Mouse (Mus musculus) myocyte (in vitro differentiated cells): ENCODE measurements around the gene Dlx4.

Experiments
- E2F4 ChIP-seq: IDR thresholded peaks from one replicate; pipeline ENCODE4 v1.6.1; 2011; ENCODE audit warnings: mild to moderate bottlenecking, control low read depth, moderate library complexity; ENCODE audit not compliant: insufficient read depth
- MAX ChIP-seq: IDR thresholded peaks from one replicate; pipeline ENCODE4 v1.6.1; 2011; ENCODE audit warnings: low read depth, mild to moderate bottlenecking, control low read depth
- USF1 ChIP-seq: IDR thresholded peaks from one replicate; pipeline ENCODE4 v1.6.1; 2011; ENCODE audit warnings: low read depth, mild to moderate bottlenecking, control low read depth, moderate library complexity

DNA sequence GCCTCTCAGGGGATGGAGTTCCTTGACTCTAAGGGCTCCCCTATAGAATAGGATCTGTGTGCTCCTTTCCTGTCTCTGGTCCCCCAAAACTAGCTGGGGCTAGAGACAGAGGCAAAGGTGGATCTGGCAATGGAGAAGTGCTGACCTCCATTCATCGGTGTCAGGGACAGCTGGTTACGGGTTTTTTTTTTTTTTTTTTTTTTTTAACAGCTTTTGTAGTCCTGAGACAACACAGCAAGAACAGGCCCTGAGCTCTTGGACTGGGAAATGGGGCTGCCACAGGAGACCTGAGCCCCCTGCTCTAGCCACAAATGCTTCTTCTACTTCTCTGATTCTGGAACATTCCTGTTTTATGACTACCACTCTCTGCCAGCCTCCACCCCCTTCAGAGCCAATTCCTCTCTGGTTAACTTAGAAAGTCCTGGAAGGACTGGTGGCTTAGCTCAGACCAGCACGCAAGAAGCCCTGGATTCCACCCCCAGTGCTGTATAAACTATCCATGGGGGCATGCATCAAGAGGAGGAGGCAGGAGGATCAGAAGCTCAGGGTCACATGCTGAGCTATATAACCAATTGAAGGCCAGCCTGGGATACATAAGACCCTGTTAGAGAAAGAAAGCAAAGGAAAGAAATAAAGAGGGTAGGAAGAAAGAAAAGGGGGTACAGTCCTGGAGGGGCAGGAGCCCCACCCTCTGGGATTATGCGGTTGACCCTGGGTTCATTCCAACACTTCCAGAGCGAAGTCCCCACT is 47.5 kb downstream of the Dlx4 start:
- peak; percentile 52 for TF ChIP-seq USF1
- no peak for TF ChIP-seq MAX
- TF ChIP-seq E2F4 = no peak
